Comparison of ENCODE assay signal across 11 mouse cellular contexts in genomic region chr1:91051461-91052094, GRCm38 (mm10). TPM values are rescaled to one million over a fixed set of nuclear protein-coding genes. Genes with fewer than 3 reads are reported as not detected.
DNase-seq lines count a peak whose midpoint lies in the region; ATAC-seq and TF ChIP-seq lines count a peak whose summit lies in the region.
"Had no signal": no experiment of that assay in that cellular context is flagged by ENCODE, and none has a peak within 500 bp of the region (broad histone marks: within the 10 kb centered on the region; RNA-seq: fewer than 3 reads in every experiment).

No protein-coding gene starts in this region.

- ATAC-seq in frontal cortex, adult (ENCODE audit: low TSS enrichment) = peak; percentile 31; the same call in 1 of the 2 replicates
- ATAC-seq in liver, postnatal 0 days = no peak
- ATAC-seq: inflammation-experienced regulatory T-cells, adult 6 months had no signal

- no peak for TF ChIP-seq CTCF in bone marrow macrophage, adult 2 months (IDR thresholded peaks at IDR 0.05; ENCODE audit: low read depth, low read length)
- TF ChIP-seq CTCF in liver, postnatal 0 days (IDR thresholded peaks at IDR 0.05; ENCODE audit: low read depth) = no peak

- H3K27ac ChIP-seq in bone marrow macrophage, adult 2 months (ENCODE audit: insufficient read depth, low read depth, low read length) = peak overlapping the region; percentile 72
- no peak overlapping the region for H3K27ac ChIP-seq in liver, postnatal 0 days (ENCODE audit: low read depth)

- no peak overlapping the region for H3K9ac ChIP-seq in liver, postnatal 0 days (replicated peaks)

- no peak for DNase-seq in frontal cortex, adult 2 months (ENCODE audit: extremely low spot score in 1 of 2, low spot score in 1 of 2)
- peak; percentile 43 for DNase-seq in kidney, postnatal 10 days
- no peak for DNase-seq in kidney, postnatal 36 days
- DNase-seq in liver, postnatal 0 days = no peak
- DNase-seq in thymus, postnatal 0 days (ENCODE audit: low spot score) = no peak
- DNase-seq in adrenal gland, adult 18-20 months (ENCODE audit: low spot score in 2 of 2) = no peak
- DNase-seq: layer of hippocampus, postnatal 36 days; right cerebral cortex, postnatal 14 days had no signal

- no peaks in the 10 kb centered on the region for H3K36me3 ChIP-seq in liver, postnatal 0 days (replicated peaks; ENCODE audit: insufficient read depth, low read length)

- peak overlapping the region; percentile 85; the same call in 1 of the 2 replicates for H3K4me2 ChIP-seq in liver, postnatal 0 days (ENCODE audit: low read depth, low read length)

- TF ChIP-seq POLR2A in bone marrow macrophage, adult 2 months (IDR thresholded peaks at IDR 0.05; ENCODE audit: borderline replicate concordance, low read depth, low read length) = no peak

- H3K4me3 ChIP-seq in bone marrow macrophage, adult 2 months (ENCODE audit: insufficient read depth, low read length) = peak overlapping the region; percentile 69
- H3K4me3 ChIP-seq in liver, postnatal 0 days (ENCODE audit: low read depth, low read length) = no peak overlapping the region

- H3K27me3 ChIP-seq in liver, postnatal 0 days (ENCODE audit: insufficient read depth, low read length) = no peaks in the 10 kb centered on the region

- H3K4me1 ChIP-seq in bone marrow macrophage, adult 2 months (ENCODE audit: control insufficient read depth, insufficient read depth, low read length) = peaks cover 28% of the 10 kb centered on the region
- H3K4me1 ChIP-seq in liver, postnatal 0 days (ENCODE audit: insufficient read depth) = peaks cover 29% of the 10 kb centered on the region

- H3K9me3 ChIP-seq in liver, postnatal 0 days (ENCODE audit: low read length) = no peaks in the 10 kb centered on the region

- no peak for TF ChIP-seq EP300 in liver, postnatal 0 days (IDR thresholded peaks at IDR 0.05; ENCODE audit: low read depth)

- WGBS in liver, postnatal 0 days (ENCODE audit: insufficient replicate concordance) = 53% methylated on average over 8 of the region's 8 CpGs

RNA-seq across cellular contexts. Expression of gene Lrrfip1, which starts 53.0 kb away (rescaled TPM):
- 76.0 and 85.8 TPM in 2 replicates for polyA plus RNA-seq in frontal cortex, adult 2 months (2012; rRNA removed)
- polyA plus RNA-seq in bone marrow macrophage, adult 2 months (2012; ENCODE audit: insufficient read depth, insufficient read length, missing spikeins) = 98.5 and 98.7 TPM in 2 replicates
- 21.9 and 22.7 TPM in 2 replicates for polyA plus RNA-seq in liver, postnatal 0 days (2015; fragmentation: Nextera tagmentation; extraction: Ambion mirVana)
- 59.8 and 61.1 TPM in 2 replicates for polyA plus RNA-seq in thymus, postnatal 0 days (2015; fragmentation: Nextera tagmentation; extraction: Ambion mirVana)
- 10 to 100 TPM; 48.2 to 53.4 TPM for total RNA-seq in adrenal gland, adult 18-20 months (2021)
